Mouse (Mus musculus) heart, postnatal 0 days (tissue): ENCODE data around the gene Gorasp1.

ENCODE experiments used
- CTCF ChIP-seq: IDR thresholded peaks from 2 replicates; pipeline ENCODE4 v1.5.1; 2016; ENCODE audit warnings: antibody characterized with exemption, control low read depth, low read depth
- EP300 ChIP-seq: IDR thresholded peaks from 2 replicates; pipeline ENCODE4 v1.6.1; 2016; ENCODE audit warnings: antibody characterized with exemption, low read depth

DNA sequence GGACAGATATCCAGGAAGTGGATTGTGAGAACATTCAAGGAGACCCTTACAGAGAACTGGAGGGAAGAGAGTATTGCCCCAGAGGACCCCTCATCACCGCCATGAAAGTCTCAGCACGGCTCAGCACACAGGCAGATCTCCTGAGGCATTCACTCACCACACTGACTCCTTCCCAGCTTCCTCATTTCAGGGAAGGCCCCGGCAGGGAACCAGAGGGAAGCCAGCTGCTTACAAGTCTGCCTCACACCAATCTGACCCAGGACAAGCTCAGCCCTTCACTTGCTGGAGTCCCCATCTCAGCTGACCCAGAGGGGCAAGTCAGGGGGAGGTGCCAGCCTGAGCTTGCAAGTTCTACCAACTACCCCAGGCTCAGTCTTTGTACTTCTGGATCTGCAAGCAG lies 11.4 kb upstream of the Gorasp1 start:
- TF ChIP-seq CTCF (no peak), EP300 (no peak)
